In the genomic region with DNA sequence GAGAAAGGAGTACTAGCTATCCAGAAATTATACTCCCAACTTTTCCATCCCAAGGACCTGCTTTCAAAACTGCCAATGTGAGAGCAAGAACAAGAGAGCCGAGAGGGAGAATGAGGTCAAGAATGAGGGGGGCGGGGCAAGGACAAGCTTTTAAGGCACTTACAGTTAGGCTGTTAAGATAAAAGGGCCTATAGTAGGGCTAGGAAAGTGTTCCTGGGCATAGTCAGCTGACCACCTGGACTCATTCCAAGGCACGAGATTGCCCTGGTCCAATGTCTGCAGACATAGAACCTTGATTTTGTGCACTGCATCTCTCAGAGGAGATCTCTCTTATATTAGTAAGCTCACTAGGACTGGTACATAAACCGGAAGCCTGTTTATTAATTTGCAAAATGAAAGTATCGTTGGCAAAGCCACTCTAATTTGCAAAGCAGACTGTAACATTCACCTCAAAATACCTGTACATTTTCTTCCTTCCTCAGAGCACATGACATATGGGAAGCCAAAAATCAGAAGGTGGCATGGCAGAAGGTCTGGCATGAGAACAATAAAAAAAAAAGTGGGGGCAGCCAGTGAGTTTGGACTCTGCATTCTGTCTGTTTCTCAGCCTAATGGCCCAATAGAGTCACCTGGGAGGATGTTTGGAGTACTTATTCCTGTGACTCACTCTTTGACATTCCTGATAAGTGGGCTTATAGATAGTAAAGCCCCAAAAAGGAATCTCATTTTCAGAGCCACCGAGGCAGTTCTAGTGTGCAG, we compare ENCODE assay signal across 12 mouse cellular contexts. TPM values are rescaled to one million over a fixed set of nuclear protein-coding genes. Genes with fewer than 3 reads are reported as not detected.
A peak's percentile ranks its signal among the peaks of the same experiment; 100 is the strongest.
DNase-seq lines count a peak whose midpoint lies in the region; ATAC-seq and TF ChIP-seq lines count a peak whose summit lies in the region.
"Had no signal": no experiment of that assay in that cellular context is flagged by ENCODE, and none has a peak within 500 bp of the region (broad histone marks: within the 10 kb centered on the region; RNA-seq: fewer than 3 reads in every experiment).

No protein-coding gene starts in this region.

- no peak overlapping the region for H3K4me3 ChIP-seq in kidney, adult 2 months (ENCODE audit: insufficient read depth, low read depth, low read length)
- no peak overlapping the region for H3K4me3 ChIP-seq in kidney, embryonic 16.5 days (ENCODE audit: low read length)
- H3K4me3 ChIP-seq in hindbrain, embryonic 16.5 days (ENCODE audit: low read length) = no peak overlapping the region
- H3K4me3 ChIP-seq: embryonic facial prominence, embryonic 12.5 days; limb, embryonic 13.5 days; midbrain, embryonic 12.5 days had no signal

- DNase-seq in kidney, adult 2 months = peak; percentile 76
- peak; percentile 87 for DNase-seq in cerebellum, adult 9-10 months
- DNase-seq in kidney, postnatal 10 days = peak; percentile 77
- DNase-seq in lung, postnatal 36 days = peak; percentile 88
- no peak for DNase-seq in yolk sac, embryonic 10.5 days (ENCODE audit: low spot score)

- H3K36me3 ChIP-seq in kidney, adult 2 months (ENCODE audit: control insufficient read depth, insufficient read depth, low read length) = no peaks in the 10 kb centered on the region
- H3K36me3 ChIP-seq in kidney, embryonic 16.5 days (ENCODE audit: insufficient read depth, low read length) = no peaks in the 10 kb centered on the region
- H3K36me3 ChIP-seq in hindbrain, embryonic 16.5 days (ENCODE audit: control insufficient read depth, insufficient read depth, low read length) = no peaks in the 10 kb centered on the region
- H3K36me3 ChIP-seq: embryonic facial prominence, embryonic 12.5 days; limb, embryonic 13.5 days; midbrain, embryonic 12.5 days had no signal

- no peaks in the 10 kb centered on the region for H3K27me3 ChIP-seq in kidney, adult 2 months (replicated peaks; ENCODE audit: control insufficient read depth, insufficient read depth, low read length)
- H3K27me3 ChIP-seq in kidney, embryonic 16.5 days (ENCODE audit: insufficient read depth, low read length) = no peaks in the 10 kb centered on the region
- no peaks in the 10 kb centered on the region for H3K27me3 ChIP-seq in hindbrain, embryonic 16.5 days (replicated peaks; ENCODE audit: control insufficient read depth, insufficient read depth, low read length)
- H3K27me3 ChIP-seq: embryonic facial prominence, embryonic 12.5 days; limb, embryonic 13.5 days; midbrain, embryonic 12.5 days had no signal

- no peak overlapping the region for H3K9ac ChIP-seq in kidney, embryonic 16.5 days (replicated peaks; ENCODE audit: low read length)
- H3K9ac ChIP-seq in hindbrain, embryonic 16.5 days (ENCODE audit: low read depth, low read length) = no peak overlapping the region
- H3K9ac ChIP-seq: embryonic facial prominence, embryonic 12.5 days; limb, embryonic 13.5 days; midbrain, embryonic 12.5 days had no signal

- ATAC-seq in kidney, embryonic 16.5 days (ENCODE audit: low FRiP score, low TSS enrichment) = no peak
- ATAC-seq in activated CD4-positive, CD25-positive, alpha-beta regulatory T cell, adult 4 months = no peak
- no peak for ATAC-seq in hindbrain, embryonic 16.5 days
- ATAC-seq: inflammation-experienced regulatory T-cells, adult 6 months had no signal

- TF ChIP-seq POLR2A in kidney, adult 2 months (IDR thresholded peaks at IDR 0.05; ENCODE audit: low read depth, low read length) = no peak

- H3K4me2 ChIP-seq in kidney, embryonic 16.5 days (replicated peaks; ENCODE audit: low read depth, low read length) = no peak overlapping the region
- no peak overlapping the region for H3K4me2 ChIP-seq in hindbrain, embryonic 16.5 days (ENCODE audit: low read length)
- H3K4me2 ChIP-seq: embryonic facial prominence, embryonic 12.5 days; limb, embryonic 13.5 days; midbrain, embryonic 12.5 days had no signal

- 46% methylated on average over 6 of the region's 6 CpGs for WGBS in kidney, adult 2 months
- WGBS in kidney, embryonic 16.5 days = 61% methylated on average over 6 of the region's 6 CpGs
- WGBS in hindbrain, embryonic 16.5 days = 69% methylated on average over 6 of the region's 6 CpGs

- no peak overlapping the region for H3K27ac ChIP-seq in kidney, adult 2 months (ENCODE audit: insufficient read depth, low read depth, low read length)
- no peak overlapping the region for H3K27ac ChIP-seq in kidney, embryonic 16.5 days (ENCODE audit: low read length)
- no peak overlapping the region for H3K27ac ChIP-seq in hindbrain, embryonic 16.5 days (ENCODE audit: low read depth, low read length)
- H3K27ac ChIP-seq: embryonic facial prominence, embryonic 12.5 days; limb, embryonic 13.5 days; midbrain, embryonic 12.5 days had no signal

- no peak for TF ChIP-seq CTCF in kidney, adult 2 months (conservative IDR thresholded peaks at IDR 0.05; ENCODE audit: insufficient read depth, insufficient read length, low read depth, low read length)

- H3K9me3 ChIP-seq in kidney, embryonic 16.5 days (ENCODE audit: low read length) = 0 out of 2 replicates have a peak, but pooled peaks cover 4% of the 10 kb centered on the region
- H3K9me3 ChIP-seq in hindbrain, embryonic 16.5 days (ENCODE audit: control insufficient read depth, low read length) = no peaks in the 10 kb centered on the region
- H3K9me3 ChIP-seq: embryonic facial prominence, embryonic 12.5 days; limb, embryonic 13.5 days; midbrain, embryonic 12.5 days had no signal

- peaks cover 3% of the 10 kb centered on the region; the same call in 1 of the 2 replicates for H3K4me1 ChIP-seq in kidney, adult 2 months (ENCODE audit: control insufficient read depth, insufficient read depth, low read length)
- no peaks in the 10 kb centered on the region for H3K4me1 ChIP-seq in kidney, embryonic 16.5 days (ENCODE audit: insufficient read depth, low read length)
- H3K4me1 ChIP-seq in hindbrain, embryonic 16.5 days (ENCODE audit: control insufficient read depth, insufficient read depth, low read depth, low read length) = no peaks in the 10 kb centered on the region

RNA-seq across cellular contexts. Expression of a gene that starts 21.0 kb away (rescaled TPM):
- polyA plus RNA-seq in kidney, adult 2 months (2012; rRNA removed) = 23.7 and 28.8 TPM in 2 replicates
- 55.1 and 72.0 TPM in 2 replicates for polyA plus RNA-seq in kidney, embryonic 16.5 days (2015; fragmentation: Nextera tagmentation; extraction: Ambion mirVana)
- polyA plus RNA-seq in activated CD4-positive, CD25-positive, alpha-beta regulatory T cell, adult 4 months (2017; shearing (Covaris generic)) = 10 to 100 TPM; 56.1 to 74.4 TPM
- polyA plus RNA-seq in hindbrain, embryonic 16.5 days (2015; fragmentation: Nextera tagmentation; extraction: Ambion mirVana) = 40.3 and 41.5 TPM in 2 replicates

RNA-seq across cellular contexts. Expression of a gene that starts 31.5 kb away (rescaled TPM):
- polyA plus RNA-seq in kidney, adult 2 months (2012; rRNA removed) = 6.2 and 7.5 TPM in 2 replicates
- polyA plus RNA-seq in kidney, embryonic 16.5 days (2015; fragmentation: Nextera tagmentation; extraction: Ambion mirVana) = 65.2 and 65.4 TPM in 2 replicates
- 1 to 10 TPM; 1.7 to 4.3 TPM for polyA plus RNA-seq in activated CD4-positive, CD25-positive, alpha-beta regulatory T cell, adult 4 months (2017; shearing (Covaris generic))
- 38.6 and 39.1 TPM in 2 replicates for polyA plus RNA-seq in hindbrain, embryonic 16.5 days (2015; fragmentation: Nextera tagmentation; extraction: Ambion mirVana)

RNA-seq across cellular contexts. Expression of a gene that starts 55.1 kb away (rescaled TPM):
- polyA plus RNA-seq in kidney, adult 2 months (2012; rRNA removed) = 0.25 TPM in 1 of 2 replicates, not detected in the other
- polyA plus RNA-seq in kidney, embryonic 16.5 days (2015; fragmentation: Nextera tagmentation; extraction: Ambion mirVana) = 0.29 and 1.1 TPM in 2 replicates
- polyA plus RNA-seq in activated CD4-positive, CD25-positive, alpha-beta regulatory T cell, adult 4 months (2017; shearing (Covaris generic)) = not detected
- 4.5 and 5.7 TPM in 2 replicates for polyA plus RNA-seq in hindbrain, embryonic 16.5 days (2015; fragmentation: Nextera tagmentation; extraction: Ambion mirVana)
- polyA plus RNA-seq: inflammation-experienced regulatory T-cells, adult 6 months had no signal
